Comparison of ENCODE assay signal across 30 mouse cellular contexts in genomic region chr4:99263191-99263590, GRCm38 (mm10). TPM values are rescaled to one million over a fixed set of nuclear protein-coding genes. Genes with fewer than 3 reads are reported as not detected.
DNase-seq lines count a peak whose midpoint lies in the region; ATAC-seq lines count a peak whose summit lies in the region.
"Had no signal": no experiment of that assay in that cellular context is flagged by ENCODE, and none has a peak within 500 bp of the region (broad histone marks: within the 10 kb centered on the region; RNA-seq: fewer than 3 reads in every experiment).

No protein-coding gene starts in this region.

- no peaks in the 10 kb centered on the region for H3K9me3 ChIP-seq in hindbrain, embryonic 14.5 days (ENCODE audit: control insufficient read depth, low read length)
- H3K9me3 ChIP-seq: embryonic facial prominence, embryonic 13.5 days; embryonic facial prominence, embryonic 15.5 days; forebrain, embryonic 10.5 days; forebrain, embryonic 12.5 days had no signal

- ATAC-seq in hindbrain, embryonic 14.5 days (ENCODE audit: low FRiP score), result no peak
- ATAC-seq: activated CD4-positive, CD25-positive, alpha-beta regulatory T cell, adult 4 months; CD4-positive, CD25-positive, alpha-beta regulatory T cell, adult 4 months; forebrain, embryonic 14.5 days; forebrain, embryonic 16.5 days; Patski had no signal

- intact Hi-C loops in heart, postnatal 14 days (cut with DNase I), result no loop called here

- no peaks in the 10 kb centered on the region for H3K27me3 ChIP-seq in hindbrain, embryonic 14.5 days (ENCODE audit: control insufficient read depth, insufficient read depth, low read length)
- H3K27me3 ChIP-seq: CH12.LX; embryonic facial prominence, embryonic 13.5 days; embryonic facial prominence, embryonic 15.5 days; forebrain, embryonic 12.5 days; Patski had no signal

- WGBS in hindbrain, embryonic 14.5 days, result 79% methylated on average over 2 of the region's 2 CpGs

- no peak overlapping the region for H3K4me2 ChIP-seq in hindbrain, embryonic 14.5 days (replicated peaks)
- H3K4me2 ChIP-seq: embryonic facial prominence, embryonic 13.5 days; embryonic facial prominence, embryonic 15.5 days; forebrain, embryonic 12.5 days had no signal

- H3K36me3 ChIP-seq in hindbrain, embryonic 14.5 days (replicated peaks; ENCODE audit: control insufficient read depth, insufficient read depth), result no peaks in the 10 kb centered on the region
- H3K36me3 ChIP-seq: forebrain, embryonic 10.5 days; forebrain, embryonic 12.5 days; G1E had no signal

- H3K4me1 ChIP-seq in hindbrain, embryonic 14.5 days (replicated peaks; ENCODE audit: control insufficient read depth, insufficient read depth, low read length), result 0 out of 2 replicates have a peak, but pooled peaks cover 7% of the 10 kb centered on the region
- H3K4me1 ChIP-seq: embryonic facial prominence, embryonic 15.5 days had no signal

- H3K27ac ChIP-seq in hindbrain, embryonic 14.5 days, result no peak overlapping the region
- H3K27ac ChIP-seq: embryonic facial prominence, embryonic 13.5 days; embryonic facial prominence, embryonic 15.5 days; forebrain, embryonic 10.5 days; forebrain, embryonic 12.5 days had no signal

- DNase-seq in heart, adult 11 months, result peak; percentile 82
- no peak for DNase-seq in heart, postnatal 14 days
- peak; percentile 26 for DNase-seq in Muller cell, postnatal 12 days (ENCODE audit: inconsistent ontology term)
- no peak for DNase-seq in layer of hippocampus, postnatal 25 days (ENCODE audit: extremely low spot score in 1 of 2, low spot score in 1 of 2)
- DNase-seq in hindbrain, embryonic 14.5 days (ENCODE audit: low spot score), result no peak
- DNase-seq: adrenal gland, adult 8-10 months; adrenal gland, postnatal 14 days; adrenal gland, postnatal 36 days; B cell, adult 2 months; cerebellum, adult 11 months; cerebellum, adult 18-20 months; cerebellum, adult 8-10 months; cerebellum, adult 9-11 months; cerebellum, postnatal 14 days; cerebellum, postnatal 36 days; embryo, embryonic 11 days had no signal

- H3K9ac ChIP-seq in hindbrain, embryonic 14.5 days, result no peak overlapping the region
- H3K9ac ChIP-seq: embryonic facial prominence, embryonic 13.5 days; embryonic facial prominence, embryonic 15.5 days; forebrain, embryonic 12.5 days had no signal

- H3K4me3 ChIP-seq in hindbrain, embryonic 14.5 days (replicated peaks; ENCODE audit: low read length), result no peak overlapping the region
- H3K4me3 ChIP-seq: embryonic facial prominence, embryonic 13.5 days; embryonic facial prominence, embryonic 15.5 days; erythroblast, embryonic 14.5 days; forebrain, embryonic 10.5 days; forebrain, embryonic 12.5 days had no signal

RNA-seq across cellular contexts. Expression of gene Gm12689, which starts 32.5 kb away (rescaled TPM):
- total RNA-seq in heart, postnatal 14 days (2021), result under 1 TPM in 1 of 2 experiments, not detected in 1; 0.26 TPM
- under 1 TPM; 0.27 to 0.63 TPM for total RNA-seq in layer of hippocampus, postnatal 25 days (2021)
- 0.24 and 0.35 TPM in 2 replicates for polyA plus RNA-seq in hindbrain, embryonic 14.5 days (2014; fragmentation: Nextera tagmentation; extraction: Ambion mirVana)
- total RNA-seq: adrenal gland, adult 18-20 months; adrenal gland, postnatal 14 days; CH12.LX; G1E had no signal
- polyA plus RNA-seq: activated CD4-positive, CD25-positive, alpha-beta regulatory T cell, adult 4 months; embryonic facial prominence, embryonic 11.5 days; erythroblast, embryonic 14.5 days; G1E; Patski had no signal

Comparison
In these comparisons a context has a peak if more than half of its experiments do, and no peak if none do; other contexts are left out.
1. DNase-seq: peak in heart, adult 11 months (single experiment) and Muller cell, postnatal 12 days (single experiment); none in heart, postnatal 14 days (0 of 2), layer of hippocampus, postnatal 25 days (0 of 2) and hindbrain, embryonic 14.5 days (single experiment).